Mouse (Mus musculus) megakaryocyte, adult 5-6 weeks (primary cell): ENCODE data around the gene Rnf223. TPM values are rescaled to one million over a fixed set of nuclear protein-coding genes. Genes with fewer than 3 reads are reported as not detected.

Experiments
- ATAC-seq: 2 replicates; pipeline ENCODE4 v1.8.0; 2016; ENCODE audit warnings: mild to moderate bottlenecking, inconsistent platforms; ENCODE audit not compliant: poor library complexity, severe bottlenecking
- total RNA-seq, 2 experiments: library from RNA; stranded (forward) in 1 of 2; stranded (reverse) in 1 of 2; fragments of 153-499, 151-499 nt in 1 of 2; fragments of 221-1000, 200-1000 nt in 1 of 2; gene quantifications; 2 replicates each; pipeline versions ENCODE4 v1.2.3 to v1.2.4; 2015 to 2017

Gene Rnf223
- total RNA-seq (2015) (0.09 and 0.60 TPM in 2 replicates), total RNA-seq (2017) (0.08 and 0.11 TPM in 2 replicates)

DNA sequence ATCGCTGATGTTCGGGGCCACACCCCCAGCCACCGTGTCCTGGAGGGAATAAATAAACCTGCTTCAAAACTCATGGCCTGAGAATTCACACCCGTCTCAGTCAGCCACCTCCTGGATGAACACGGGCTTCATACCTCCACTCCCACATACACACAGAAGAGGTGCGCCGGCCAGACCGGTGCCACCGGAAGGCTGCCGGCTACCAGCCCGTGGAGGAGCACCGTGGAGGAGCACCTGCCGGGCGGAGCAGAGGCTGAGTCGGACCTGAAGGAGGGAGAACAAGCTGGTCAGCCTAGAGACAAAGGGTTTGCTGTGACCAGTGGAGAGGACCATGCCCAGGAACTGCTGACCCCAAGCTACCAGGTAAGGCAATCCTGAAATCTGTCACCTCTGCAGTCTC lies at the start of gene Rnf223:
Gene Rnf223, plus strand, starts transcription at position 78 of the 400 bp plus-strand sequence.
- no peak for ATAC-seq

DNA sequence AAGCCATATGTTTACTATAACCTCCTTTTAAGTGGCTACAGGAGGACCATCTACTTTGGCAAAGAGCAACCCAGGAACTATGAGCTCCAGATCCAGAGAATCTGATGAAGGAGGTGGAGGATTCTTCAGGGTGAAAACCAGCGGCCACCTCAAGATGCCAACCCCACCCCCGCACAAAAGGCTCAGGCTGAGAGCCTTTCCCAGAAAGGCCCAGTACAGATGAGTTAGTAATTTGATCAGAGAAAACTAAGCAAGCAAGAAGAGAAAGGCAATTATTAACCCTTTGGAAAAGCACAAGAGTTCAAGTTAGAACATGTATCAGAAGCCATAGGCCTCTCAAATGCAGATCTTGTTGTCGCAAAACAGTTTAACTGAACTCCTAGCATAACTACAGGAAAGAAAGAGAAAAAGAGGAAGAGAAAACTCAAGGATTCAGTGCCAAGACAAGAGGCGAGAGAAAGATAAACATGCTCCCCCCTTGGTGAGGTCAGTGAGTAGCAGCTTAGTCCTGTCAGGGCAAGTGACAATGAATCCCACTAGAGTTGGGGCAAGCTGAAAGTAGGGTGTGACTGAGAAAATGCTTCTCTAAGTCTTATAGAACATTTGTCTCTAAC lies 47.6 kb upstream of the Rnf223 start:
- ATAC-seq, result 0 out of 2 replicates have a peak, but pooled peaks have one; percentile 20

DNA sequence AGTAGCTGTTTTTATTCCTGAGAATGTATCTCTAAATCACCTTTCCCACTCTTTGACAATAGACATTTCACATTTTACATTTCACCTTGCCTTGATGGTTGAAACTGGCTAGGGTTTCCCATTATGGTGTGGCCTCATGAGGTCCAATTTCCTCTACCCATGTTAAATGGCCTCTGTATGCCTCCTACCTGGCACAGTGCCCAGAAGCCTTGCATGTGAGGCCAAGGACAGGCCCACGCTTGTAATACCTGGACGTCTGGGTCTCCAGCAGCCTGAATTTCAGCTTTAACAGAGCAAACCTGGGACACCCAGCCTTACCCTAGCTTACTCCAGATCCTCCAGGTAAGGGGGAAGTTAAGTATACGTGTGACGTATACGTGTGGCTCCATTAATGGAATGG lies 47.0 kb upstream of the Rnf223 start:
- ATAC-seq, result no peak

DNA sequence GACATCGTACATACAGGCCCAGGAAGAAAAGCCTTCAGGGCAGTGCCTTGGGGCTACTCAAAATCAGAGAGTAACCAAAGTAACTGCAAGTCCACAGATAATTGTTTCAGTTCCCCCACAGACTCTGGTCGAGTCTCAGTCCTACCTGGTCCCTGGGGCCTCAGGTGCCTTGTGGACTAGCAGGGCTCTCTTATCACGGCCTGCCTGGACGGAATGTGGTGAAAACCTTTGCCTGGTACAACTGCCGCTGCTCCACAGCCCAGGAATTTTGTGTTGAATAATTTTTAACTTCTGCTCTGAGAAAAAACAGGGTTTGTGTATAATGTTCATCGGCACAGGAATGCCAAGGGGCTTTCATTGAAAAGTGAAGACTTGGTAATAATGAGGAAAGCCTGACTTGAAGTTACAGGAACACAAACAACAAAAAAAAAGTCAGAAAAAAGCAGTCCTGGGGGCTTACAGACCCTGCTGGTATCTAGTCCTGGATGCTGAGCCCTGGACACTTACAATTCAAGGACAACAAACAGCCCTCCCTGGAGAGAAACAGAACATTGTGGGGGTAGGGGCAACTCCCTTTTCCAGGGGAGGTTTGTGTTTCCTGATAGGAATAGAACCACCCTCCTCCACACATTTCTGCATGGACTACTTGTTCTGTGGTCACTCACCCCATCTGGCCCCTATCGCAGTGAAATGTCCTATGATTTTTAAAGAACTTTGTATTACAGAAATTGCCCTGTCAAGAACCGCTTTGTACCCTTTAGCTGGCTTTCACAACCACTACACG lies 46.0 kb upstream of the Rnf223 start:
- no peak for ATAC-seq

DNA sequence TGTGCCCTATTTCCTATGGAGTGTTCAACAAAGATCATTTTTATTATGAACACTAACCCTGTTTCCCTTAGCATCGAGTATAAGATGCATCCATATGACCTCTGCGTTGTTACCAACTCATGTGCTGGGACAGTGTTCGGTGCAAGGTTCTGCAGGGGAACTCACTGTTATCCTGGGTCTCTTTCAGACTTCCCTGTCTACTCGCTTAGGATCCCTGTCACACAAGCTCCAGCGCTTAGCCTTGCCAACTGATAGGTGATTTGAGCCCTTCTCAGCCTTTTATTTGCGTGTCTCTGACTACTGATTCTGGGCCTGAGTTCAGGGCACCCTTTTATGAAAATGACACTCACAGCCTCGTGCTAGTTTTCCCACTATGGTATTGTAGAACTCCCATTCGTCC lies 45.1 kb upstream of the Rnf223 start:
- no peak for ATAC-seq

DNA sequence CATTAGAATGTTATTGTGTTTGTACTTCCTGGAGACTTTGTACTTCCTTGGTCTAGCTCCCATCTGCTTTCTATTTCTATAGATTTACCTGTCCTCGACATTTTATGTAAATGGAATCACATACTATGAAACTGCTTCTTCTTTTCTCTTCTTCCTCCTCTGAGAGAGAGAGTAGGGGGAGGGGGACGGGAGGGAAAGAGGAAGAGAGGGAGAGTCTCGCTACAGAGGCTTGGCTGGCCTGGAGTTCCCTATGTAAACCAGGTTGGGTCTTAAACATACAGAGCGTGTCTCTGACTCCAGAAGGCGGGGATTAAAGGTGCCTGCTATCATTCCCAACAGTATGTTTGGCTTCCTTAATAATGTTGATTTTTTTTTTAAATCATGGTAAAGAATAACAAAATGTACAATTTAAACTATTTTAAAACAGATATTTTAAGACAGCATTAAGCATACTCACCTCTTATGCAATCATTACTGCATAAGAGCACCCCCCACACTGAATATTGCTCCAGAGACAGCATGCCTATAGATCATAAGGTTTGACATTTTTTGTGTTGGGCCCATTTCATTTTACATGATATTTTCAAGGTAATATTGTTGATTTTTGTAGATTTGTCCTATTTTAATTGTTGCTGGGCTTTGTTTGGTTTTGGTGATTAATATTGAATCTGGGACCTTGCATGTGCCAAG lies 42.8 kb upstream of the Rnf223 start:
- ATAC-seq, result peak; percentile 98

DNA sequence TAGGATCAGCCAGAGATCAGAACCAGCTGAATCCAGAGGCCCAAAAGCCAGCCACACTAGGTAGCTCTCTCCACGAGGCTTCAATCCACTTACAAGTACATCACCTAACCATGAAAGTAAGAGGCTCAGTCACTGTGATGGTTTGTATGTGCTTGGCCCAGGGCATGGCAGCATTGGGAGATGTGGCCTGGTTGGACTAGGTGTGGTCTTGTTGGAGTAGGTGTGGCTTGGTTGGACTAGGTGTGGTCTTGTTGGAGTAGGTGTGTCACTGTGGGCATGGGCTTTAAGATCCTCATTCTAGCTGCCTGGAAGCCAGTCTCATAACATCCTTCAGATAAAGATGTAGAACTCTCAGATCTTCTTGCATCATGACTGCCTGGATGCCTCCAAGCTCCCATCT lies 39.1 kb upstream of the Rnf223 start:
- ATAC-seq, result no peak

DNA sequence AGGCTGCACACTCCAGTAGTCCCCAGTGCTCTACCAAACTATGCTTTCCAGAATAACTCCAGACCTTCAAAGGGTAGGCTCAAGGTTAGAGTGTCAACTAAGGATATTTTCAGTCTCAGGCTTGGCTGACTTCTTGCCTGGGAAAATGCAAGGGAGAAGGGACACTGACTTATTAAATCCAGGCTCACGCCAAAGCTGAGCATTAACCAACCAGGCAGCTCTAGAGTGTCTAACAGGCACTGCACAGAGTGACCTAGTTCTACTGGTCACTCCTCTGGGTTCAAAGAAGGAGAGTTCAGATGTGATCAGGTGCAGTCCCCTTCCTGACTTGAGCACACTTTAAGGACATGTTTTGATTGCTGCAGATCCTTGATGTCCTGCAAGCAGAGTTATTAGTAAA lies 37.5 kb upstream of the Rnf223 start:
- no peak for ATAC-seq

DNA sequence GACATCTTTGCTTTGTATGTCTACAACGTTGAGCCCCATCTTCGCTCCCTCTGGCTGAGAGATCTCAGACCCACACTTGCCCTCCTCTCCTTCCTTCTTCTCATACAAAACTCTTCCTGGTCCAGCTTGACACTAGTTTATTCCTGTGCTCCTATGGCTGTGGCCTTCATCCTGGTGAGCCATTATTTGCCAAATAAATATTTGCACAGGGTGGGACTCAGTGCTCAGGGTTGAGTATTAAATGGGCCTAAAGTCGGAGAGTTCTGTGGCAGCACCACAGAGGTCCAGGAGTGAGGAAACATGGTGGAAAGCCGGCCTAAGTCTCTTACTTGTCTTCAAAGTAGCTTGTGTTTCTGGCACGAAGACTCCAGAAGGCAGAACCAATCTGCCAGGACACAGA lies 36.6 kb upstream of the Rnf223 start:
- no peak for ATAC-seq

DNA sequence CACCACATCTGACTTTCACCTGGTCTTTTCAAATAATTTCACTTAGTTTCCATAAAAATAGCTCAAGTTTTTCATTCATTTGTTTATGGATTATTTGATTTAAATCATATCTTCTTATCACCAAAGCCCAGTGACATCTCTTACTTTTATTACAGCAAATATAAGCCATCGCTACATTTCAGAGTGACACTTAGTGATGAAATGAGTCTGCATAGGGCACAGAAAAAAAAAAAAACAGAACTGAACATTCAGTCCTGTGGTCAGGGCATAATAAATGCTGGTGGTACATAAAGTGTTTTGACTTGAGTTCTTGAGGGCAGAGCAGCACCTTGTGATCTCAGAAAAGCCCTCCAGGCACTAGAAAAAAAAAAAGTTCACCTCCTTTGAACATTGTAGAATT lies 34.1 kb upstream of the Rnf223 start:
- no peak for ATAC-seq

DNA sequence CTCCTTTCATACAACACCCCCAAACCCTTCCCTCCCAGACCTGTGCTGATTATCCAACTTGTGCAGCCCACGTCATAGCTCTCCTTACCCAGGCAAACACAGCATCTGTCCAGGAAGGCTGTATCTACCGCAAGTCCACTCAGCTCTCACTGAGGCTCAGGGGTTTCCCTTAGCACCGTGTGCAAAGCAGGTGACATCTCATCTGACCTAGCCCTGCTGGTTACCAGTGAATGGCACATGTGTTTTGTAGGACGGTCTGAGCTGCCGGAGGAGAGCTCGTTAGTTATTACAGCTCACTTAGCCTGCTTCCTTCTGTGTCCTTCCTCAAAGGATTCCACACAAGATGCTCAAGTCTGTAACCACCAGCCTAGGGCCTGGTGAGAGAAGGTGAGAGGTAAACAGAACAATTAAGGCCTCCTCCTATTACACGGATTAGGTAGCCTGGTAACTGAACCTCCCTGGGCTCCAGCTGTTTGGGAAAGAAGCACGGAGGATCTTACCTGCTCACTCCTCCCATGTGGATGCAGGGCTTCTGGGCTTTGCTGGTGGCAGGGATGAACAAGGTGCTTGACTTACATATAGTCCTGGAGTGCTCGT lies 32.4 kb upstream of the Rnf223 start:
- ATAC-seq, result no peak

DNA sequence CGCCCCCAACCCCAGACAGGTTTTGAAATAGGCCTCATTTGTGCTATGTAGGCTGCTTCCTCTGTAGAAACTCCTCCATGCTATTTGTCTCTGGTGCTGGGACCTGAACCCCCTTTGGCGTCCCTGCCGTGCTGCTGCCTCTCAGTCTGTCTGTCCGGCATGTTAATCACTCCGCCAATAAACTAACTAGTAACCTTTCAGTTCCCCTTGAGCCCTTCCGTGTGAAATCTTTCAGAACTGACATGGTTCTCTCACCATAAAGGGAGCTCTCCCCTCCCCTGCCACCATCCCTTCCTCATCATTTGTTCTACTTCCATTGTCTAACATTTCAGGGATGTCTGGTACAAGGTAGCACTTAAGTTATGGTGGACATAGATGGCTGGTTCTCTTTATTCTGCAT lies 30.9 kb upstream of the Rnf223 start:
- ATAC-seq, result no peak

DNA sequence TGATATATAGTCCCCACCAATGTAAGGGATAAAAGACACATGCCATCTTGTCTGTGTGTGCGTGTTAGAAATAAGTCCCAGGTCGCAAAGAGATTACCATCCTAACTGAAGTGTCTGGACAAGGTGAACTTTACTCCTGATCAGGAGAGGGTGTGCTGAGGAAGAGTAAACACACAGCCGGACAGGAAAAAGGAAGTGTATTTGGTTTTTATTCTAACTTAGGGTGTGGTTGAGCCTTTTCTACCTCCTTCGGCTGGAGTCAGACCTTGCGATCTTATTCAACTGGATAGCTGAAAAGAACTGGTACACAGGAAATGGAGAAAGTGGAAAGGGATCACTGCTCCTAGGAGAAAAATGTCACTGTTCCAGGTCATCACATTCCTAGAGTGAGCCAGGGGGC lies 29.8 kb upstream of the Rnf223 start:
- no peak for ATAC-seq

DNA sequence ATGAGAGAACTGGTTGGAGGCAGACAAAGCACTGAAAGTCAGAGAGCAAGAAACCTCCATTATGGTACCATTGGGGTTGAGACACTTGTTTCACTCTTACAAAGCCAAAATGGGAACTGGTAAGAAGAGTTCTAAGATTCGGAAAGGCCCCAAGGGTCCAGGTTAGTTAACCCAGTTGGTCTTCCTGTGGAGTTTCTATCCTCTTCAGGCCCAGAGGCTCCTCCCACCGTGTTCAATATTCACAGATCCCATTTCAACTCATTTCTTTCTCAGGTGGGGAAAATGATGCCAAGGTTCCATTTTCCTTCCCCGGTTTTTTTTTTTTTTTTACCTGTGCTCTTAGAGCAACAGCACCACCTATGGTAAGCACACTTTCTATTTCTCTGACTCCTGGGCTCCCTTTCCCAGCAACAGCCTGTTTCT lies 28.8 kb upstream of the Rnf223 start:
- no peak for ATAC-seq

DNA sequence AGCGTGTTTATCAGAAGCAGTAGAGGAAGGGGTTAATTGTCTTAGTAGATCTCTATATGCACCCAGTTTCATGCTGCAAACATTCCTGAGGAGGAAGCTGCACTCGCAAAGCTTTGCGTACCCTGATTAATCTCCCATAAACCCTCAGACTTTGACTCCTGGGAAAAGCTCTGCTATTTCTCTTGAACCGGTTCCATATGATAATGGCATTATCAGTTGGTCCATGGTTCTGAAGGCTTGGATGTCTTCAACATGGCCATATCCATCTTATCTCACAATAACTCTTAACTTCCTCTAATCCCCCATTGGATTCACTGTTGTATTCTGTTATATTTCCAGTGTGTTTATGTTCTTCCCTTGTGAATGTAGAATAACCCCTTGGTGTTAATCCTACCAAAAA lies 27.0 kb upstream of the Rnf223 start:
- no peak for ATAC-seq

DNA sequence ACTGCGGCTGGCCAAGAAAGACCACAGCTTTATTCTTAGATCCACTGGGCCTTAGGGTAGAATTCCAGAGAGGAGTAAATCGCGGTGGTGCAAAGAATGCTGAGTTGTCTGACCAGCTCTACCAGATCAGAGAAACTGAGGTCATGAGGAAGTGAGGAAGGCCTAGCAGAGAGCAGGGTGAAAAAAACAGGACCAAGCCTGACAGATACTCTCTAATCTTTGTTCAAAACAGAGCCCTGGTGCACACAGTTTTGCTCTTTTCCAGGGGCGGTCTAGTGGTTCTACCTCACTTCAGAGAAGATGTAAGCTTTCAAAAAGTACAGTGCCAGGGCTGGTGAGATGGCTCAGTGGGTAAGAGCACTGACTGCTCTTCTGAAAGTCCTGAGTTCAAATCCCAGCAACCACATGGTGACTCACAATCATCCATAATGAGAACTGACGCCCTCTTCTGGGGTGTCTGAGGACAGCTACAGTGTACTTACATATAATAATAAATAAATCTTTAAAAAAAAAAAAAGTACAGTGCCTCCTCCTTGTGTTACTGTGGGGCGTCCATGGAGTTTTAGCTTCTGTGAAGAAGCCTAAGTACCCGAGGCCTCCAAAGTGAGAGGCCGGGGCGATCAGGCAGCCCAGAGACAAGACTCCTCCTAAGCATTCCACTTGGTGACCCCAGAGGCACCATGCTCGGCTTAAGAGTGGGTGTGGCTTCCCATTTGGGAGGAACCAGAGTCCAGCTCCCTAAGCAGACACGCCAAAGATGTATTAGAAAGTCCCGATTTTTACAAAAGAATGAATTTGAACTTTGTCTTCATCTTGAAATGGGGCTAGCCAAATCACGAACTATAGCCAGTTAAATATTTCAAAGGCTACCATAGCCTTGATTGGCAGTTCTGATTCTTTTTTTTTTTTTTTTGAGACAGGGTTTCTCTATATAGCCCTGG lies 21.4 kb upstream of the Rnf223 start:
- ATAC-seq, result peak; percentile 30; the same call in 1 of the 2 replicates

DNA sequence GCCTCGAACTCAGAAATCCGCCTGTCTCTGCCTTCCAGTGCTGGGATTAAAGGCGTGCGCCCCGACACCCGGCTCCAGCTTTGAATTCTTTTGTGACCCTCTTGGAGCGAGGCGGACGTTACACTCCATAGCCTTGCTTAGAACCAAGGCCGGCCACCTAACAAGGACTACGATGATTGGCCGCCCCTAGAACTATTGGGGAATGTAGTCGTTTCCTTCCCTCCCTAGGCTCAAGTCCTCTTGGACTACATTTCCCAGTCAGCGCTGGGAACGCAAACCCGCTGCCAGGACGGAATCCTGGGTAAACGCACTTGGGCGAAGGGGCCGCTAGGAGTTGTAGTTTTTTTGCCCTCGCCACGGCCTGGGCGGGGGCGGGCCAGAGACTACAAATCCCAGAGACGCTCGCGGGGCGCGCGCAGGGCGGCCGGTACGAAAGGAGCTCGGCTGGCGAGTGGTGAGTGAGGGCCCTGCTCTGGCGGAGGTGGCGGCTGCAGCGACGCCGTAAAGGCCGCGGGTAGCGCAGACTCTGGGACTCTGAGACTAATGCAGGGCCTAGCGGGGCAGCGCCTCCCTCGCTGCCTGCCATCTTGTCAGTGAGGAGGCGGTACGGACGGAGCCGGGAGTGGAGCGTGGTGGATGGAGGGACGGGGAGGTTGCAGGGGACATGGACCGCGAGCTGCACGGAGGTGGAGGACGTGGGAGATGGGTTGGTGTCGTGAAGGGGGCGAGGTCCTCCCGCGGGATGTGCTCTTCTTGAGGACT lies 20.6 kb upstream of the Rnf223 start, which contains the start of gene 9430015G10Rik:
Gene 9430015G10Rik, plus strand, starts transcription at position 413 of the 762 bp plus-strand sequence.
- peak; percentile 95 for ATAC-seq

DNA sequence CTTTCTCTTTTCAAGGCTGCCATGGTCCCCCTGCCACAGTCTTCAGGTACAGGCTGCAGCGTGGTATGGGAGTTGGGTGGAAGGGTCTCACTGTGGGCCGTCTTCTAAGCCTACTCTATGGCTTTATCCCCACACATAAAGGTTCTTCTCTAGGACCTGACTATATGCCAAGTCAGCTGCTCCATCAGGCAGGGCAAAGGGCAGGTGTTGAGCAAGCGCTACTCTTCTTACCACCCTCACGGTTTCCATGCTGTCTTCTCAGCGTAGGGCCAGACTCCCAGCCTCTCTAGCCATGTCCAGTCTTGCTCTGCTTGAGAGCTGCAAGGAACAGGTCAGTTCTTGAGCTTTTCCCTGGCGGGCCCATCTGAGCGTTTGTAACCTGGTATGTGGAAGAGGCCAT lies 6.2 kb upstream of the Rnf223 start:
- ATAC-seq, result no peak

DNA sequence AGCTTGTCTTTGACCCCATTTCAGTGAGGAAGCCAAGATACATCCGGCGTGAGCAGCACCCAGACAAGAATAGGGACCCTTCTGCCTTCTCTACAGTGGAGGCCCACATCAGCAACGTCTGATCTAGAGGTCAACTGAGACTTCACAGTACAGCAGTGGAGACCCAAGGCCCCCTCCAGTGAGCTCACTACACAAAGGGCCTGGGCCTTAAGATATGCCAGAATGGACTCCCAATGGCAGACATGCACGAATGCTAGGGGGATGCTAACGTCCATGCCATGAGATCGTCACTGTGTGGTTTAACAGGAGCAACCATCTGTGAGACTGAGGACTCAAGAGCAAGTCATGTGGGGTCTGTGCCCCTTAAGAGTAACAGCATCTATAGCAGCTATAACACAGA lies 4.9 kb upstream of the Rnf223 start:
- no peak for ATAC-seq
